Mouse (Mus musculus) adrenal gland, postnatal 10 days (tissue): Measurements from ENCODE around the gene Tcam1. TPM values are rescaled to one million over a fixed set of nuclear protein-coding genes. Genes with fewer than 3 reads are reported as not detected.
"Not testable (repeated sequence)": the region's sequence is repeated elsewhere in the genome, so short reads cannot be mapped to it uniquely, and the experiment has no call there.

Experiments used
- DNase-seq: peaks from one replicate; pipeline ENCODE4 v3.0.0; 2021; ENCODE audit warnings: mixed read lengths
- long read RNA-seq, 2 experiments: library from polyadenylated mRNA; stranded (forward); transcript quantifications; one replicate each; pipeline ENCODE4 v2.0.0; 2021
- total RNA-seq, 2 experiments: library from RNA; stranded (reverse); gene quantifications; 2 replicates each; pipeline ENCODE4 v1.2.3; 2021

Tcam1 gene
- under 1 TPM; 0.15 to 0.33 TPM for total RNA-seq
- long read RNA-seq, experiment 1 = 0 reads
- long read RNA-seq, experiment 2 = 0 reads

GRCm38 (mm10) chr11:106276454-106276853 is at the start of gene Tcam1:
Tcam1 (plus strand) TSS chr11:106276672.
- peak; percentile 96 for DNase-seq

DNA sequence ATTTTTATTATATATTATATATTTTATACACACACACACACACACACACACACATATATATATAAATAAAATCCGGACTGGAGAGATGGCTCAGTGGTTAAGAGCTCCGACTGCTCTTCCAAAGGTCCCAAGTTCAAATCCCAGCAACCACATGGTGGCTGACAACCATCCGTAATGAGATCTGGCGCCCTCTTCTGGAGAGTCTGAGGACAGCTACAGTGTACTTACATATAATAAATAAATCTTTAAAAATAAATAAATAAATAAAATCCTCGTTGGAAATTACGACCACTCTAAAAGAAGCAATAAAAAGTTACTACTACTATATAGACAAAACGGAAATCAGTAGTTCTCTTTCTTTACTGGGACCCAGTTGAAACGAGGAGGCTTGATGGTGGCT is 42.5 kb upstream of the Tcam1 start:
- DNase-seq = not testable (repeated sequence)

GRCm38 (mm10) chr11:106246834-106247233 is 29.6 kb upstream of the Tcam1 start:
- peak; percentile 6 for DNase-seq

DNA sequence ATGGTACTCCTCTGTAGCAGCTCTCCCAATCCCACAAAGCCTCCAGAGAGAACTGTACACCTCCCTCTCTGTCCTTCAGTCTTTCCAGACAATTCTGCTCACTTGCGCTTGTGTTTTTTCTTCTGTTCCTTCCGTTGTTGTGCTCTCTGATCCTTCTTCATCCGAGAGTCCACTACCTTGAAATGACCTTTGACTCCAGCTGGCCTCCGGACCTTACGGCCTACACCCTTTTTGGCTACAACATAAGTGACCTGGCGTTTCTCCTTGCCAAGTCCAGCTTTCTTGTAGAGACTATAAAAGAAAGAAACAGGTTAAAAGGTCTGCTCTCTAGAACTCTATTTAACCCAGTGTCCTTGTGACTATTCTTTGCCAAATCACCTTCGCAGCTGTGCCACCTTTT is 27.1 kb upstream of the Tcam1 start:
- DNase-seq = peak; percentile 21

- peak; percentile 15 for DNase-seq
Measured at GRCm38 (mm10) chr11:106254767-106255166, 21.7 kb upstream of the Tcam1 start.

DNA sequence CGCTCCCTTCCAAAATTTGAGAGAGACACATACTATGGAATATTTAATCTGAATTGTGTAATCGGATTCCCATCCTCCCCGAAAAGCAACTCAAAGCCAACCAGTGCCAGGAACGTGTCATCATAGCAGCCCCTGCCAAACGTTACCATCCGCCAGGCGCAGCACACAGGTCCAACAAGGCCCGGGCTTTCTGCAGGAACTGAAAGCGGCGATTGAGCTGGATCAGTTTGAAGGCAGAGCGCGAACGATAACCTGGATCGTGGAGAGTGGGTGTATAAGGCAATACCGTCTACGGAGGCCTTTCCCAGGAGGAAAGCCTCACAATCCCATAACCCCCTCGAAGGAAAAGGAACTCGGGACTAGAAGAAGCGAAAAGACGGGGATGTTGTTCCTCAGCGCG is 21.3 kb upstream of the Tcam1 start:
- DNase-seq = peak; percentile 52

- DNase-seq = peak; percentile 99
Measured at GRCm38 (mm10) chr11:106255685-106256451, 20.6 kb upstream of the Tcam1 start, which contains the start of the genes Ftsj3 and Psmc5. Ftsj3 (minus strand) TSS chr11:106256079. Psmc5 (plus strand) TSS chr11:106256154.

GRCm38 (mm10) chr11:106256775-106257174 is 19.7 kb upstream of the Tcam1 start:
- DNase-seq = no peak

GRCm38 (mm10) chr11:106260826-106261450 is 15.5 kb upstream of the Tcam1 start:
- no peak for DNase-seq

- no peak for DNase-seq
Measured at GRCm38 (mm10) chr11:106263963-106264362, 12.5 kb upstream of the Tcam1 start.

- DNase-seq = no peak
Measured at GRCm38 (mm10) chr11:106264988-106265387, 11.5 kb upstream of the Tcam1 start.

GRCm38 (mm10) chr11:106265570-106265969 is 10.9 kb upstream of the Tcam1 start:
- no peak for DNase-seq

GRCm38 (mm10) chr11:106266431-106266830 is 10.0 kb upstream of the Tcam1 start:
- DNase-seq = no peak

DNA sequence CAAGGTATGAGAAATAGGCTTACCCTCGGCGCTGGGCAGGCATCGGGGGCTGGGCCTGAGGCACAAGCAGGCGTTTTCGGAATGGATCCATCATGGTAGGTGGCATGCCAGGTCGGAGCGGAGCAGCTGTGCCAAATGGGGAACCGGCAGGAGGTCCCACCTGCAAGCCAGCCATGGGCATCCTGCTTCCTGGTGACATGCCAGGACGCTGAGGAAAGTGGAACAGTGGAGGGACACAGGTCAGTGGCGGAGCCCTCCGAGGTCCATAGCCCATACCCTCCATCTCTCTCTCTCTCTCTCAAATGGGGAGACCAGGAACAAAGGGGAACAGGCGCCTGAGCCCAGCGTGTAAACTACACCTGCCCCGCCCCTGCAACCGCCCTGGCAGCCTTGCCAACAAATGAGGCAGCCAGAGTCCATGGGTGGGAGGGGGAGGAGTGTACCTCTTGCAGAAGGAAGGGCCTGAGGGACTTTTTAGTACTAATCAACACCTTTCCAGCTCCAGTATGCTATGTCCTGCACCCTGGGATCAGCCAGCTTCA is 9.1 kb upstream of the Tcam1 start:
- DNase-seq = peak; percentile 82

DNA sequence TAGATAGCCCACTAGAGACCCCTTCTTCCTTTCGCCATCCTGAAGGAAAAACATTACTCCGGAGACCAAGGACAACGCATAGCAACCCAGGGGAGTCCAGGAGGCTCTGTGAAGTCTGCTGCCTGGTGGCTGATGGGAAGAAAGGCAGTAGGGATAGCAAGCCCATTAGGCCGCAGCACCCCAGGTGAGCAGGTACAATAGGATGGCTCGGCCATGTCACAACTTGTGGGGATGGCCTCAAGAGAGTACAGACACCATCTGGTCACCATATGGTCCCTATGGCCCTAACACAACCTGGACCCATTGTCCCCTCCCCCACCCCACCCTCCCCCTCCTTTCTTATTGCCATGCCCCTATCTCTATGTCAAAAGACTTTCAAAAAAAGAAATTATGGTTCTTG is 8.6 kb upstream of the Tcam1 start:
- DNase-seq = no peak

GRCm38 (mm10) chr11:106268326-106269059 is 8.0 kb upstream of the Tcam1 start:
- peak; percentile 92 for DNase-seq

DNA sequence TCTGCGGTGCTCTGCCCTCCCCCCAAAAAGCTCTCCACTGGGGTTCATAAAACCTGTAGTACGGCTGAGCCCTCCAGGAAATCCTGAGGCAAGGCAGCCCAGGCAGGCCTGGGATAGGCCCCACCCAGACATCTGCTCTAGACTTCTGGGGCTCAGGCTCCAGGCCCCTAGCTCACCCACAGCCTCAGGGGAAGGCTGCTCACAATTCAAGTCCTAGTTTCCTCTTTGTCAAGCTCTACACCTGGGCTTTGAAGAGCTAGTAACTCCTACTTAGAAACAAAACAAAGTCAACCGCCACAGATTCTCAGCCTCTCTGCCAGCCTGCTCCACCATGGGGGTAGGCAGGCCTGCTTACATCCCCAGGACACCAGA is 7.4 kb upstream of the Tcam1 start:
- DNase-seq = peak; percentile 53

DNA sequence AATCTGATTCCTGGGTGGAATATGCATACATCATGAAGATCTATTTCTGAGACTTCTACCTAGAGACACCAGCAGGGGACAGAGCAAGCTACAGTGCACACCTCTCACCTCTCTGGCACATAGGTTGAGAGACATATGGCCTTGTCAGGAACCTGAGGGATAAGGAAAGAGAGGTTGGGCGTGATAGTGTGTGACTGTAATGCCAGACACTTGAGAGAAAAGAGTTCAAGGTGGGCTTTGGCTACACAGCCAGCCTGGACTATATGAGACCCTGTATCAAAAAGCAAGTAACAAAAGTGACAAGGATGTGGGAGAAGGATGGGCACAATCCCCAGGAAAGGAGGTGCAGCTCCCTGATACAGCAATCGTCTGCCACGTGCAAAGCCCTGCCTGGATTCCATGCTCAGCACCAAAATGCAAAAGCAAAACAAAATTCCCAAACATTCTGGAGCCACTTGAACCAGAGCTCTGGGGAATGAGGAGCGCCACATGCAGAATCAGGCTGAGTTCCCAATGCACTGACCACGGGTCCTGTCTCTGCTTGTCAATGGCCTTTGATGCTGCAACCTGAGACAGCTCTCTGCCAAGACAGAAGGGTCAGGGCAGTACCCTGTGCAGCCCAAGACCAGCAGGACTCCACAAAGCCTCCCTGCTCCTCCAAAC is 5.2 kb upstream of the Tcam1 start:
- DNase-seq = peak; percentile 58

- DNase-seq = peak; percentile 62
Measured at GRCm38 (mm10) chr11:106271794-106272643, 4.5 kb upstream of the Tcam1 start.

DNA sequence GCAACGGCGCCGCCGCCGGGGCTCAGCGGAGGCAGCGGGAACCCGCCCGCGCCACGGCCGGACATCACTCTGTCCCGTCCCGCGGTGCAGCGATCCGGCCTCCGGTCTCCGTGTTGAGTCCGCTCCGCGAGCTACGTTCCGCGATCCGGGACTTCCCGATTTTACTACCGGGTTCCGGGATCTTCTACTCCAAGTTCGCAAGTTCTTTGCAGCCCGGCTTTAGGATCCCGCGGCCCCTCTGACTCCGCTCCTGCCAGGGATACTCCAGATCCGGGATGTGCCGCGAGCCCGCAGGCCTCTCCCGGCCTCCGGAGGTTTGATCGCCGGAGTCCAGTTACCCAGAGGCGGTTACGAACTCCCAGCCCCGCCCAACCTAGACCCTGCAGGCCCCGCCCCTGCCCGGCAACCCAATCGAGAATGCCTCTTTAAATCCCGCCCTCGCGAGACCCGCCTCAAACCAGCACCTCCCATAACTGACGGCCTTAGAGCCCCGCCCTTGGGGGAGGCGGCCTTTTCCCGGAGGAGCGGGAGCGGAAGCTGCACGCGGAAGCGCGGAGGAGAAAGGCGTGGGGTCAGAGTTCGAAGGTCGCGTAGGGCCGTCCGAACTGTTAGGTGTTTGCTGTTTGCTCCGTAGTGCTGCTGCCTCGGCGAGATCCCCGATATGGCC is 3.7 kb upstream of the Tcam1 start, which contains the start of gene Smarcd2:
Gene Smarcd2, minus strand, starts transcription at position 329 of the 667 bp plus-strand sequence.
- peak; percentile 99 for DNase-seq
